Mouse (Mus musculus): ENCODE data around the gene Gm20441.

DNA sequence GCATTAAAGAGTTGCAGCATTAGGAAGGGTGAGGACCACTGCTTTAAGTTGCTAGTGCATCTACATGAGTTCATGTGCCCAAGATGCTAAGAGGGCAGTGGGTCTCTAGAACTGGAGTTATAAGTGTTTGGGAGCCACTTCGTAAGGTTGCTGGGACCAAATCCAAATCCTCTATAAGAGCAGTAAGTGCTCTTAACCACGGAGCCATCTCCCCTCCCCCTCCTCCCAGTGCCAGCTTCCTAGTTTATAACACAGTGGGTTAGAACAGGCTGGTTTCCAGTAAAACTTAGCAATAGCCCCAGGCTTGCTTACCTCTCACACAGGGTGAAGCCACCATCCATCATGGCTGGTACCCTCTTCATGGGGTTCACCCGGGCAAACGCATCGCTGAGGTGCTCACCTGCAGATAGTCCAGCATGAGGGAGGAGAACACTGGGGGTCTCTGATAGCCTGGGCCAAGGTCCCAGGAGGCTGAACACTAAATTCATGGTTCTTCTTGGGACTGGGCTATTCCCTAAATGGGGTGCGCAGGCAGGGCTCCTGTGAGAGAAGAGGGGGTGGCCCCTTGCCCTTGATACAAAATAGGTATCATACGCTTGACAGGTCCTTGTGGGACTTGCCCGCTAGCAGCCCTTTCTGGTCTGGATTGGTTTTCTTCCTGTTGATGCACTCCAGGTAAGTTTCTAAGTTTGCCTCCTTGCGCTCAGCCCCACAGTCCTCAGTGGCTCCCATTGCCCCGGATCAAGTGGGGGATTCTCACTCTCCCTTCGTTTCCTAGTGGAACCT is 16.2 kb upstream of the Gm20441 start:
- no peak for TF ChIP-seq POLR2A (IDR thresholded peaks at IDR 0.05; ENCODE audit: borderline replicate concordance, extremely low read depth, low read depth, low read length)
- no peak for TF ChIP-seq CTCF (IDR thresholded peaks at IDR 0.05; ENCODE audit: insufficient read depth, low read length)
